Mouse (Mus musculus) limb, embryonic 14.5 days (tissue): ENCODE results near the gene Gm20671. TPM values are rescaled to one million over a fixed set of nuclear protein-coding genes. Genes with fewer than 3 reads are reported as not detected.
"Not testable (repeated sequence)": the region's sequence is repeated elsewhere in the genome, so short reads cannot be mapped to it uniquely, and the experiment has no call there.

Experiments
- ATAC-seq: fragments of 200-750 bp; cut with Nextera tagmentation; 2 replicates; pipeline ENCODE4 v1.8.0; 2017; ENCODE audit warnings: low read depth, moderate number of reproducible peaks, moderate TSS enrichment; ENCODE audit not compliant: low FRiP score
- DNase-seq: peaks from one replicate; pipeline ENCODE4 v3.0.0-alpha.2; 2015; ENCODE audit warnings: low spot score
- H3K27ac ChIP-seq: fragments of 300-500 bp; sonication (generic); replicated peaks from 2 replicates; pipeline ENCODE4 v1.5.1; 2014; ENCODE audit warnings: low read depth, mild to moderate bottlenecking, low read length, moderate library complexity, mixed read lengths
- H3K27me3 ChIP-seq: fragments of 300-500 bp; sonication (generic); 2 replicates; pipeline ENCODE4 v1.6.1; 2014; ENCODE audit warnings: low read length, mixed read lengths; ENCODE audit not compliant: control insufficient read depth, insufficient read depth
- H3K36me3 ChIP-seq: fragments of 300-500 bp; sonication (generic); 2 replicates; pipeline ENCODE4 v1.6.1; 2014; ENCODE audit warnings: mild to moderate bottlenecking, low read length, moderate library complexity, mixed read lengths; ENCODE audit not compliant: control insufficient read depth, insufficient read depth
- H3K4me1 ChIP-seq: fragments of 300-500 bp; sonication (generic); 2 replicates; pipeline ENCODE4 v1.6.1; 2014; ENCODE audit warnings: antibody characterized with exemption, low read length, mixed read lengths; ENCODE audit not compliant: control insufficient read depth, insufficient read depth
- H3K4me2 ChIP-seq: fragments of 300-500 bp; sonication (generic); replicated peaks from 2 replicates; pipeline ENCODE4 v1.6.1; 2014; ENCODE audit warnings: low read depth, mild to moderate bottlenecking, low read length, moderate library complexity; ENCODE audit not compliant: severe bottlenecking
- H3K4me3 ChIP-seq: fragments of 300-500 bp; sonication (generic); replicated peaks from 2 replicates; pipeline ENCODE4 v1.5.1; 2014; ENCODE audit warnings: low read length
- H3K9ac ChIP-seq: fragments of 300-500 bp; sonication (generic); 2 replicates; pipeline ENCODE4 v1.6.1; 2014; ENCODE audit warnings: mild to moderate bottlenecking, low read depth, low read length, moderate library complexity; ENCODE audit not compliant: severe bottlenecking
- H3K9me3 ChIP-seq: fragments of 300-500 bp; sonication (generic); 2 replicates; pipeline ENCODE4 v1.6.1; 2016; ENCODE audit warnings: low read length; ENCODE audit not compliant: control insufficient read depth
- POLR2A ChIP-seq: fragments of 200-500 bp; IDR thresholded peaks from 2 replicates; pipeline ENCODE4 v1.8.0; 2012; ENCODE audit warnings: inconsistent platforms, mild to moderate bottlenecking, moderate library complexity, borderline replicate concordance; ENCODE audit not compliant: insufficient read depth, insufficient read length; ENCODE audit errors: extremely low read depth
- WGBS: fragments of 180-500 bp; shearing (Covaris S2); extraction: QIAGEN DNeasy Blood & Tissue Kit; methylation state at CpG from one replicate; pipeline ENCODE4 v1.1.7; 2014; 5-methylcytosine and 5-hydroxymethylcytosine counted together
- polyA plus RNA-seq, 2 experiments: library from polyadenylated mRNA; depleted of rRNA in 1 of 2; stranded (reverse) in 1 of 2; unstranded in 1 of 2; fragments of >200 nt; fragmentation: Nextera tagmentation in 1 of 2; extraction: Ambion mirVana in 1 of 2; gene quantifications; 2 replicates each; pipeline versions ENCODE4 v1.2.1 to v1.2.3; 2012 to 2014

The Gm20671 gene
- polyA plus RNA-seq, 2 experiments: 1.9 TPM; not detected in 1

GRCm38 (mm10) chr5:32852026-32852425 lies 25.1 kb upstream of the Gm20671 start:
- Histone ChIP-seq H3K9ac (0 out of 2 replicates have a peak overlapping the region, but pooled peaks have one; percentile 9), H3K36me3 (peaks cover 12% of the 10 kb centered on the region), H3K4me3 (no peak overlapping the region), H3K27me3 (no peaks in the 10 kb centered on the region), H3K27ac (no peak overlapping the region), H3K9me3 (no peaks in the 10 kb centered on the region), H3K4me2 (0 out of 2 replicates have a peak overlapping the region, but pooled peaks have one; percentile 3), H3K4me1 (no peaks in the 10 kb centered on the region)
- no peak for TF ChIP-seq POLR2A
- ATAC-seq: no peak
- WGBS: 75% methylated on average over 6 of the region's 6 CpGs
- DNase-seq: no peak

GRCm38 (mm10) chr5:32849580-32849979 lies 22.7 kb upstream of the Gm20671 start:
- not testable (repeated sequence) for H3K27ac ChIP-seq, H3K4me1 ChIP-seq, H3K4me2 ChIP-seq, H3K9ac ChIP-seq, DNase-seq, H3K9me3 ChIP-seq, H3K27me3 ChIP-seq, ATAC-seq, H3K4me3 ChIP-seq
- WGBS: 88% methylated on average over 3 of the region's 3 CpGs
- H3K36me3 ChIP-seq: peaks cover 25% of the 10 kb centered on the region

GRCm38 (mm10) chr5:32849178-32849577 lies 22.3 kb upstream of the Gm20671 start:
- Histone ChIP-seq H3K27ac (no peak overlapping the region), H3K27me3 (no peaks in the 10 kb centered on the region), H3K9me3 (0 out of 2 replicates have a peak, but pooled peaks cover 3% of the 10 kb centered on the region), H3K4me3 (no peak overlapping the region), H3K4me2 (no peak overlapping the region), H3K9ac (no peak overlapping the region), H3K4me1 (no peaks in the 10 kb centered on the region), H3K36me3 (peaks cover 25% of the 10 kb centered on the region)
- TF ChIP-seq POLR2A: no peak
- 96% methylated on average over 3 of the region's 3 CpGs for WGBS
- ATAC-seq: no peak
- no peak for DNase-seq

GRCm38 (mm10) chr5:32840029-32840428 lies 13.1 kb upstream of the Gm20671 start:
- H3K4me1 ChIP-seq: no peaks in the 10 kb centered on the region
- ATAC-seq (no peak), DNase-seq (no peak)
- no peak overlapping the region for H3K4me3 ChIP-seq
- H3K27ac ChIP-seq: no peak overlapping the region
- no peaks in the 10 kb centered on the region for H3K9me3 ChIP-seq
- H3K27me3 ChIP-seq: no peaks in the 10 kb centered on the region
- 94% methylated on average over 2 of the region's 2 CpGs for WGBS
- peaks cover 76% of the 10 kb centered on the region for H3K36me3 ChIP-seq
- H3K9ac ChIP-seq: no peak overlapping the region
- no peak overlapping the region for H3K4me2 ChIP-seq
- TF ChIP-seq POLR2A: no peak

- no peak for TF ChIP-seq POLR2A
- H3K9me3 ChIP-seq: no peaks in the 10 kb centered on the region
- DNase-seq (no peak), ATAC-seq (no peak)
- no peak overlapping the region for H3K9ac ChIP-seq
- peaks cover 79% of the 10 kb centered on the region for H3K36me3 ChIP-seq
- H3K4me2 ChIP-seq: no peak overlapping the region
- no peak overlapping the region for H3K4me3 ChIP-seq
- no peaks in the 10 kb centered on the region for H3K4me1 ChIP-seq
- no peaks in the 10 kb centered on the region for H3K27me3 ChIP-seq
- 72% methylated on average over 5 of the region's 5 CpGs for WGBS
- no peak overlapping the region for H3K27ac ChIP-seq
Observed at GRCm38 (mm10) chr5:32836976-32837375, 10.1 kb upstream of the Gm20671 start.

GRCm38 (mm10) chr5:32834497-32834896 lies 7.6 kb upstream of the Gm20671 start:
- Histone ChIP-seq H3K9ac (no peak overlapping the region), H3K4me2 (no peak overlapping the region), H3K4me1 (no peaks in the 10 kb centered on the region), H3K27me3 (no peaks in the 10 kb centered on the region), H3K27ac (no peak overlapping the region), H3K36me3 (peaks cover 79% of the 10 kb centered on the region), H3K9me3 (no peaks in the 10 kb centered on the region), H3K4me3 (no peak overlapping the region)
- DNase-seq (no peak), ATAC-seq (no peak)
- no peak for TF ChIP-seq POLR2A
- 92% methylated on average over 1 of the region's 1 CpGs for WGBS
